Mouse (Mus musculus) heart, embryonic 12.5 days (tissue): ENCODE results near the gene Pltp. TPM values are rescaled to one million over a fixed set of nuclear protein-coding genes. Genes with fewer than 3 reads are reported as not detected.

ENCODE experiments used
- ATAC-seq: fragments of 200-750 bp; cut with Nextera tagmentation; 2 replicates; pipeline ENCODE4 v1.8.0; 2017; ENCODE audit warnings: moderate TSS enrichment, moderate library complexity; ENCODE audit not compliant: insufficient number of reproducible peaks, low FRiP score
- H3K27ac ChIP-seq: fragments of 300-500 bp; sonication (generic); 2 replicates; pipeline ENCODE4 v1.5.1; 2016; ENCODE audit warnings: mild to moderate bottlenecking, moderate library complexity; ENCODE audit not compliant: poor library complexity, severe bottlenecking
- H3K27me3 ChIP-seq: fragments of 300-500 bp; sonication (generic); replicated peaks from 2 replicates; pipeline ENCODE4 v1.6.1; 2016; ENCODE audit warnings: mild to moderate bottlenecking, moderate library complexity
- H3K36me3 ChIP-seq: fragments of 300-500 bp; sonication (generic); 2 replicates; pipeline ENCODE4 v1.6.1; 2016; ENCODE audit warnings: mild to moderate bottlenecking, moderate library complexity
- H3K4me1 ChIP-seq: fragments of 300-500 bp; sonication (generic); replicated peaks from 2 replicates; pipeline ENCODE4 v1.6.1; 2016; ENCODE audit warnings: mild to moderate bottlenecking
- H3K4me2 ChIP-seq: fragments of 300-500 bp; sonication (generic); 2 replicates; pipeline ENCODE4 v1.6.1; 2016; ENCODE audit warnings: mild to moderate bottlenecking, moderate library complexity
- H3K4me3 ChIP-seq: fragments of 300-500 bp; sonication (generic); 2 replicates; pipeline ENCODE4 v1.5.1; 2016; ENCODE audit warnings: mild to moderate bottlenecking
- H3K9ac ChIP-seq: fragments of 300-500 bp; sonication (generic); 2 replicates; pipeline ENCODE4 v1.6.1; 2016; ENCODE audit warnings: mild to moderate bottlenecking, moderate library complexity
- H3K9me3 ChIP-seq: fragments of 300-500 bp; sonication (generic); replicated peaks from 2 replicates; pipeline ENCODE4 v1.6.1; 2016; ENCODE audit warnings: mild to moderate bottlenecking, moderate library complexity
- WGBS: fragments of 180-500 bp; shearing (Covaris S2); methylation state at CpG from one replicate; pipeline ENCODE4 v1.1.7; 2016; 5-methylcytosine and 5-hydroxymethylcytosine counted together
- polyA plus RNA-seq: library from polyadenylated mRNA; unstranded; fragments of >200 nt; fragmentation: Nextera tagmentation; extraction: Ambion mirVana; gene quantifications from 2 replicates; pipeline ENCODE4 v1.2.1, GENCODE M21; 2016

Pltp gene
- polyA plus RNA-seq, 1 experiment from 2014 or later, result 9.9 TPM

- no peak overlapping the region for H3K9ac ChIP-seq
- H3K4me3 ChIP-seq, result no peak overlapping the region
- peaks cover 99% of the 10 kb centered on the region for H3K36me3 ChIP-seq
- no peak overlapping the region for H3K27ac ChIP-seq
- H3K9me3 ChIP-seq, result peaks cover 7% of the 10 kb centered on the region; the same call in 1 of the 2 replicates
- WGBS, result 86% methylated on average over 15 of the region's 15 CpGs
- no peak overlapping the region for H3K4me2 ChIP-seq
- H3K4me1 ChIP-seq, result no peaks in the 10 kb centered on the region
- no peak for ATAC-seq
- no peaks in the 10 kb centered on the region for H3K27me3 ChIP-seq
Measured at GRCm38 (mm10) chr2:164891908-164892695, 34.6 kb upstream of the Pltp start.

- Histone ChIP-seq H3K4me1 (no peaks in the 10 kb centered on the region), H3K4me3 (no peak overlapping the region), H3K9me3 (peaks cover 7% of the 10 kb centered on the region; the same call in 1 of the 2 replicates), H3K4me2 (no peak overlapping the region), H3K27ac (no peak overlapping the region), H3K27me3 (no peaks in the 10 kb centered on the region), H3K36me3 (peaks cover 100% of the 10 kb centered on the region), H3K9ac (no peak overlapping the region)
- 88% methylated on average over 13 of the region's 13 CpGs for WGBS
- no peak for ATAC-seq
Measured at GRCm38 (mm10) chr2:164891056-164891834, 33.7 kb upstream of the Pltp start.

GRCm38 (mm10) chr2:164890411-164891049 is 33.0 kb upstream of the Pltp start:
- no peaks in the 10 kb centered on the region for H3K27me3 ChIP-seq
- WGBS, result 86% methylated on average over 24 of the region's 24 CpGs
- no peak for ATAC-seq

GRCm38 (mm10) chr2:164889960-164890359 is 32.4 kb upstream of the Pltp start:
- Histone ChIP-seq H3K4me1 (peaks cover 8% of the 10 kb centered on the region), H3K9ac (no peak overlapping the region), H3K4me2 (no peak overlapping the region), H3K27ac (no peak overlapping the region), H3K27me3 (no peaks in the 10 kb centered on the region), H3K4me3 (no peak overlapping the region), H3K36me3 (peaks cover 100% of the 10 kb centered on the region), H3K9me3 (no peaks in the 10 kb centered on the region)
- 90% methylated on average over 2 of the region's 2 CpGs for WGBS
- ATAC-seq, result no peak

More at GRCm38 (mm10) chr2:164890411-164891049, 33.0 kb upstream of the Pltp start:
- H3K9ac ChIP-seq, result no peak overlapping the region
- no peak overlapping the region for H3K4me3 ChIP-seq
- peaks cover 4% of the 10 kb centered on the region; the same call in 1 of the 2 replicates for H3K9me3 ChIP-seq
- H3K4me2 ChIP-seq, result no peak overlapping the region
- H3K27ac ChIP-seq, result no peak overlapping the region
- peaks cover 5% of the 10 kb centered on the region for H3K4me1 ChIP-seq
- peaks cover 100% of the 10 kb centered on the region for H3K36me3 ChIP-seq

GRCm38 (mm10) chr2:164888996-164889395 is 31.5 kb upstream of the Pltp start:
- no peak overlapping the region for H3K4me2 ChIP-seq
- H3K27me3 ChIP-seq, result no peaks in the 10 kb centered on the region
- no peak overlapping the region for H3K27ac ChIP-seq
- no peaks in the 10 kb centered on the region for H3K9me3 ChIP-seq
- no peak overlapping the region for H3K9ac ChIP-seq
- ATAC-seq, result no peak
- WGBS, result 84% methylated on average over 12 of the region's 12 CpGs
- H3K36me3 ChIP-seq, result peaks cover 98% of the 10 kb centered on the region
- H3K4me1 ChIP-seq, result peaks cover 8% of the 10 kb centered on the region
- H3K4me3 ChIP-seq, result no peak overlapping the region

- Histone ChIP-seq H3K9me3 (no peaks in the 10 kb centered on the region), H3K4me2 (no peak overlapping the region), H3K9ac (no peak overlapping the region), H3K36me3 (peaks cover 88% of the 10 kb centered on the region), H3K4me3 (no peak overlapping the region), H3K27me3 (no peaks in the 10 kb centered on the region), H3K4me1 (peaks cover 8% of the 10 kb centered on the region), H3K27ac (no peak overlapping the region)
- no peak for ATAC-seq
- 93% methylated on average over 10 of the region's 10 CpGs for WGBS
Measured at GRCm38 (mm10) chr2:164886617-164887016, 29.1 kb upstream of the Pltp start.

- Histone ChIP-seq H3K9ac (0 out of 2 replicates have a peak overlapping the region, but pooled peaks have one; percentile 13), H3K36me3 (peaks cover 80% of the 10 kb centered on the region), H3K4me2 (no peak overlapping the region), H3K9me3 (no peaks in the 10 kb centered on the region), H3K27me3 (no peaks in the 10 kb centered on the region), H3K4me3 (no peak overlapping the region), H3K27ac (no peak overlapping the region), H3K4me1 (peaks cover 11% of the 10 kb centered on the region)
- 63% methylated on average over 7 of the region's 7 CpGs for WGBS
- no peak for ATAC-seq
Measured at GRCm38 (mm10) chr2:164885788-164886187, 28.3 kb upstream of the Pltp start.

- no peaks in the 10 kb centered on the region for H3K27me3 ChIP-seq
- no peak overlapping the region for H3K4me3 ChIP-seq
- no peaks in the 10 kb centered on the region for H3K9me3 ChIP-seq
- no peak overlapping the region for H3K27ac ChIP-seq
- peaks cover 22% of the 10 kb centered on the region for H3K4me1 ChIP-seq
- H3K4me2 ChIP-seq, result no peak overlapping the region
- H3K36me3 ChIP-seq, result peaks cover 48% of the 10 kb centered on the region
- no peak overlapping the region for H3K9ac ChIP-seq
- no peak for ATAC-seq
- 88% methylated on average over 9 of the region's 9 CpGs for WGBS
Measured at GRCm38 (mm10) chr2:164882619-164883018, 25.1 kb upstream of the Pltp start.

- Histone ChIP-seq H3K36me3 (peaks cover 25% of the 10 kb centered on the region), H3K4me1 (peaks cover 25% of the 10 kb centered on the region), H3K9ac (peak overlapping the region; percentile 99), H3K27me3 (no peaks in the 10 kb centered on the region), H3K4me2 (peak overlapping the region; percentile 95), H3K27ac (peak overlapping the region; percentile 100), H3K4me3 (peak overlapping the region; percentile 88), H3K9me3 (no peaks in the 10 kb centered on the region)
- peak; percentile 92 for ATAC-seq
- WGBS, result under 1% methylated on average over 55 of the region's 72 CpGs
Measured at GRCm38 (mm10) chr2:164879568-164880277, 22.2 kb upstream of the Pltp start.

- Histone ChIP-seq H3K4me1 (peaks cover 30% of the 10 kb centered on the region), H3K9me3 (no peaks in the 10 kb centered on the region), H3K4me2 (peak within 1 kb of the TSS; percentile 95), H3K27me3 (no peaks in the 10 kb centered on the region), H3K9ac (peak within 1 kb of the TSS; percentile 99), H3K4me3 (peak within 1 kb of the TSS; percentile 88), H3K27ac (peak within 1 kb of the TSS; percentile 100), H3K36me3 (peaks cover 22% of the 10 kb centered on the region)
- WGBS, result under 1% methylated on average over 40 of the region's 40 CpGs
- ATAC-seq, result peak; percentile 91
Measured at GRCm38 (mm10) chr2:164879228-164879567, 21.7 kb upstream of the Pltp start, which contains the start of gene Pcif1. TSS of gene Pcif1 (plus strand) at chr2:164879304.
